Mouse (Mus musculus): ENCODE measurements around the gene Phf20. TPM values are rescaled to one million over a fixed set of nuclear protein-coding genes. Genes with fewer than 3 reads are reported as not detected.
A peak's percentile ranks its signal among the peaks of the same experiment; 100 is the strongest.

Gene Phf20
- polyA plus RNA-seq, 1 experiment from 2014 or later = 63.8 TPM

DNA sequence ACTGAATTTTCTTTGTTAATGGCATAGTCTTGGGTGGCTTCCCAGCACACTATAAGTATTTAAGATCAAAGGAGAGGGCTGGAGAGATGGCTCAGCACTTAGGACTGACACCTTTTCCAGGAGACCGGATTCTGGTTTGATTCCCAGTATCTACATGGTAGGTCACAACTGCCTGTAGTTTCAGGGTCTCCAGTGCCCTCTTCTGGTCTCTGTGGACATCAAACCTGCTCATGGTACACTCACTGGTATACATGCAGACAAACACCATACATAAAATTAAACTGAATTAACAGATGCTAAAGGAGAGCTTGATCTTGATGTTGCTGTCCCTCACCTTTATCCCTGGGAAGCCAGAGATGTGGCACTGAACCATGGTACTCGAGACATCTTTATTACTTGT, 64.7 kb downstream of the Phf20 start:
- no peak overlapping the region for H3K4me2 ChIP-seq (ENCODE audit: low read length)
- H3K4me3 ChIP-seq (replicated peaks; ENCODE audit: low read depth, low read length) = no peak overlapping the region
- H3K4me1 ChIP-seq (replicated peaks; ENCODE audit: insufficient read depth, low read length) = peaks cover 10% of the 10 kb centered on the region
- H3K27ac ChIP-seq = no peak overlapping the region
- DNase-seq (ENCODE audit: low spot score) = no peak
- 89% methylated on average over 2 of the region's 2 CpGs for WGBS
- ATAC-seq (replicated peaks; ENCODE audit: low FRiP score, low read depth) = no peak
- no peaks in the 10 kb centered on the region for H3K27me3 ChIP-seq (ENCODE audit: insufficient read depth, low read length)
- peak; percentile 46 for TF ChIP-seq CTCF (IDR thresholded peaks at IDR 0.05; ENCODE audit: low read depth)
- no peaks in the 10 kb centered on the region for H3K9me3 ChIP-seq (replicated peaks; ENCODE audit: low read length)
- H3K36me3 ChIP-seq (ENCODE audit: insufficient read depth, low read length) = peaks cover 9% of the 10 kb centered on the region; the same call in 1 of the 2 replicates
- no peak overlapping the region for H3K9ac ChIP-seq (ENCODE audit: low read depth, low read length)

DNA sequence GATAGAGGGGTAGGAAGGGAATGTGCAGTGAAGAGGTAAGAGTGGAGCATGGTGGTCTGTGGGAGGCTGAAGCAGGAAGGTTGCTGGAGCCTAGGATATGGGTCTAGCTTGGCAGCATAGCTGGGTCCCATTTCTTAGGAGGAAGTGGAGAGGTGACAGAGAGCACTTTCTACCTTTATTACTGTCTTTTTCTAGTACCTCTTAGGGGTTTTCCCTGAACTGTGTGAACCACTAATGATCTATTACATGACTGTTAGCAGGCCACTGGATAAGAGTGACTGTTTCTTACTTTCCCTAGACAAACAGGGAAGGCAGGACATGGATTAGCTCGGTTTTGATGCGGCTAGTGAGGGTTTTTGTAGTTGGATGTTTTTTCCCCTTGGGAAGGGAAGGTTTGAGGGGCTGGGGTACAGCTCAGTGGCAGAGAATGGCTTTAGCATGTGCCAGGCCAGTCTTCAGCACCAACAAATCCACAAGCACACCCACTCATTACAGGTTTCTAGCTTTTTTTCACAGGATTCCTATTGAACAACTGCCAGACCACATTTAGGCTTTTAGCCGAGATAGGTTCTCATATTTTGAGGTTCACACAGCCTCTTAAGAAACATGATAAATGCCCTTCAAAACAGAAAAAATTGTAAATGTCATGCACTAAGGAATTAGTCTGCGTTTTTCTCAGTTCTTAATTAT, 67.1 kb downstream of the Phf20 start:
- 88% methylated on average over 4 of the region's 4 CpGs for WGBS
- DNase-seq (ENCODE audit: low spot score) (no peak), ATAC-seq (replicated peaks; ENCODE audit: low FRiP score, low read depth) (no peak)
- Histone ChIP-seq H3K36me3 (ENCODE audit: insufficient read depth, low read length) (peaks cover 14% of the 10 kb centered on the region; the same call in 1 of the 2 replicates), H3K9ac (ENCODE audit: low read depth, low read length) (no peak overlapping the region), H3K4me1 (replicated peaks; ENCODE audit: insufficient read depth, low read length) (no peaks in the 10 kb centered on the region; the same call in 1 of the 2 replicates), H3K27ac (no peak overlapping the region), H3K27me3 (ENCODE audit: insufficient read depth, low read length) (no peaks in the 10 kb centered on the region), H3K4me2 (ENCODE audit: low read length) (no peak overlapping the region), H3K4me3 (replicated peaks; ENCODE audit: low read depth, low read length) (no peak overlapping the region), H3K9me3 (replicated peaks; ENCODE audit: low read length) (no peaks in the 10 kb centered on the region)
- no peak for TF ChIP-seq CTCF (IDR thresholded peaks at IDR 0.05; ENCODE audit: low read depth)

DNA sequence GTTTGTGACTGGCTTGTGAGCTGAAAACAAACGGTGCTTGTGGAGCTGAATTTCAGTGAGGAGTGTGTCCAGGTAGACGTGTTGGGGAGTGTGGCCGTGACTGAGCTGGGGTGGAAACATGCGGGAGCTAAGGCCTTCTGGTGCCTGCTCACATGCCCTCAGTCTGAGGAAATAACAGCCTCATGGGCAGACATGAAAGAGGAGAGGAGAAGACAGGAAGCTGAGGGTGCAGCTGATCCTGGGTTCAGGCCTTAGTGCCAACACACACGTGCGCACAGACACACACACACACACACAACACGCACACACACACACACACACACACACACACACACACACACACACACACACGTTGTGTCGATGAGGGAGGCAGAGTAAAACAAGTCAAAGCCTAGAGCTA, 71.4 kb downstream of the Phf20 start:
- H3K9ac ChIP-seq (ENCODE audit: low read depth, low read length) = no peak overlapping the region
- ATAC-seq (replicated peaks; ENCODE audit: low FRiP score, low read depth) (no peak), DNase-seq (ENCODE audit: low spot score) (no peak)
- no peaks in the 10 kb centered on the region for H3K27me3 ChIP-seq (ENCODE audit: insufficient read depth, low read length)
- no peak overlapping the region for H3K4me3 ChIP-seq (replicated peaks; ENCODE audit: low read depth, low read length)
- WGBS = 94% methylated on average over 9 of the region's 9 CpGs
- no peaks in the 10 kb centered on the region for H3K4me1 ChIP-seq (replicated peaks; ENCODE audit: insufficient read depth, low read length)
- H3K36me3 ChIP-seq (ENCODE audit: insufficient read depth, low read length) = peaks cover 9% of the 10 kb centered on the region; the same call in 1 of the 2 replicates
- H3K9me3 ChIP-seq (replicated peaks; ENCODE audit: low read length) = no peaks in the 10 kb centered on the region
- H3K27ac ChIP-seq = no peak overlapping the region
- no peak for TF ChIP-seq CTCF (IDR thresholded peaks at IDR 0.05; ENCODE audit: low read depth)
- no peak overlapping the region for H3K4me2 ChIP-seq (ENCODE audit: low read length)

DNA sequence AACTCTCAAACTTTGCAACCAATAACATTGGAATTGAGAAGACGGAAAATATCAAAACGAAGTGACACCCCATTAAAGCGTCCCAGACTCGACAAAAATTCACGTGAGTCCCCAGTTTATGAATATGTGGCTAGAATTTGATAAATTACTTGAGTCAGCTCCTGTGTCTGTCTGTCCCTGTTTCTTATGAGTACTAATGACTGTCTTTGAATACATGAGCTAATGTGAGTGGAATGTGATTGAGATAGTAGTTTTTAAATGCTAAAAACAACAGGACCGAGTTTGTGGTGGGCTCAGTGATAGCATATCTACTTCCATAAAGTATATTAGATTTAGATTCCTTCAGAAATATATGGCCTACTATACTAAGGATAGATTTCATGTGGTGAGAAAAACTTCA, 76.3 kb downstream of the Phf20 start:
- no peak overlapping the region for H3K4me2 ChIP-seq (ENCODE audit: low read length)
- 93% methylated on average over 6 of the region's 6 CpGs for WGBS
- ATAC-seq (replicated peaks; ENCODE audit: low FRiP score, low read depth) (no peak), DNase-seq (ENCODE audit: low spot score) (no peak)
- no peaks in the 10 kb centered on the region for H3K9me3 ChIP-seq (replicated peaks; ENCODE audit: low read length)
- TF ChIP-seq CTCF (IDR thresholded peaks at IDR 0.05; ENCODE audit: low read depth) = no peak
- H3K27ac ChIP-seq = no peak overlapping the region
- no peaks in the 10 kb centered on the region for H3K27me3 ChIP-seq (ENCODE audit: insufficient read depth, low read length)
- H3K9ac ChIP-seq (ENCODE audit: low read depth, low read length) = no peak overlapping the region
- no peaks in the 10 kb centered on the region for H3K4me1 ChIP-seq (replicated peaks; ENCODE audit: insufficient read depth, low read length)
- no peak overlapping the region for H3K4me3 ChIP-seq (replicated peaks; ENCODE audit: low read depth, low read length)
- H3K36me3 ChIP-seq (ENCODE audit: insufficient read depth, low read length) = peaks cover 21% of the 10 kb centered on the region

DNA sequence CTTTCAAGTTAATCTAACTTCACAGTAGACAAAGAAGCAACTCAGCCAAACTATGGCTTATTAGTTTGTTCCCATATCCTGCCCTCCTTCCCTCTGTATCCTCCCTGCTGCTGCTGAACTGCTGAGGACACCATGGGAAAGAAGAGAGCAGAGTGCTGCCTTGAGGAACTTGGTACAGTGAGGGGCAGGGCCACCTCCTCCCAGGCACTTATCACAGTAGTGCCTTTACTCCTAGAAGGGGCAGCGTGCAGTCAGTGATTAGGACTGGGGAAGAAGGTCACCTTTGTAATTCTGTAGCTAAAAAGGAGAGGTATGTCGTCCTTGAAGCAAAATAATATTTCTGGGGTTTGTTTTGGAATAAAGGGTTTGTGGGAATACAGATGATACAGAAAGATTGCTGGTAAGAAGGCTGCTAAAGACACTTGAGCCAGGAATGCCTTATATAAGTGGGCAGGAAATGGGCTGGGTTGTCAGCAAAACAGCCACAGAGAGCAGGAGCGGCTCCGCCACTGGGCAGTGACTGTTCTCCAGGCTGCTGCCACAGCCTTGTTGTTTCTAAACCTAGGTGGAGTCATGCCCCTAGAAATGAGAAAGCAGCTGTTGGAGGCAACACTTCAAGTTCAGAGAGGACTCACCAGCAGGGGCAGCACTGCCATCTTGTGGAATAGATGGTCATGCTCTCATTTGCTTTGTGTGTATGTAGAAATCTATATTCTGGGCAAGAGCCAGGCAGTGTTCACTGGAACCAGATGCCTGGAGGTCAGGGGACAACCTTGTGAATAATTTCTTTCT, 82.2 kb downstream of the Phf20 start:
- Histone ChIP-seq H3K36me3 (ENCODE audit: insufficient read depth, low read length) (peaks cover 17% of the 10 kb centered on the region; the same call in 1 of the 2 replicates), H3K9ac (ENCODE audit: low read depth, low read length) (no peak overlapping the region), H3K4me3 (replicated peaks; ENCODE audit: low read depth, low read length) (no peak overlapping the region), H3K4me1 (replicated peaks; ENCODE audit: insufficient read depth, low read length) (no peaks in the 10 kb centered on the region), H3K9me3 (replicated peaks; ENCODE audit: low read length) (no peaks in the 10 kb centered on the region), H3K27me3 (ENCODE audit: insufficient read depth, low read length) (no peaks in the 10 kb centered on the region), H3K27ac (peak overlapping the region; percentile 73), H3K4me2 (ENCODE audit: low read length) (no peak overlapping the region)
- DNase-seq (ENCODE audit: low spot score) (peak; percentile 93), ATAC-seq (replicated peaks; ENCODE audit: low FRiP score, low read depth) (peak; percentile 77)
- WGBS = 49% methylated on average over 4 of the region's 4 CpGs
- peak; percentile 96 for TF ChIP-seq CTCF (IDR thresholded peaks at IDR 0.05; ENCODE audit: low read depth)

DNA sequence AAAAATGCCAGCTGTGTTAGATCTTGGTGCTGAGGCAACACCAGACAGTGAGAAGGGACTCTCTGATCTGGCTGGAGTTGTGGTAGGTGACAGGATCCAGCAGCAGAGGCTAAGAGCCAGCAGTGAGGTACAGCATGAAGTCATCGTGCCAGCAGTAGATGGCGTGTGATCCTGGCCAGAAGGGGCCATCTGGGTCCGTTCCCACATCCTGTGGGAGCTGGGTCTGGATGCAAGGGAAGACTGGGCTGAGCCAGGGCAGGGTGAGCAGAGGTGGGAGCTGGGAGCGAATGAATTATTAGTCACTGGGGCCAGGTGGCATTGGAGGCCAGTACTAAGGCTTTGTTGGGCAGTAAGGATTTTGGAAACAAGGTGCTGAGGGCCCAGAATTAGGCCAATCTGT, 85.0 kb downstream of the Phf20 start:
- Histone ChIP-seq H3K27ac (no peak overlapping the region), H3K4me1 (replicated peaks; ENCODE audit: insufficient read depth, low read length) (no peaks in the 10 kb centered on the region), H3K27me3 (ENCODE audit: insufficient read depth, low read length) (no peaks in the 10 kb centered on the region), H3K9ac (ENCODE audit: low read depth, low read length) (no peak overlapping the region), H3K4me3 (replicated peaks; ENCODE audit: low read depth, low read length) (no peak overlapping the region), H3K36me3 (ENCODE audit: insufficient read depth, low read length) (peaks cover 17% of the 10 kb centered on the region; the same call in 1 of the 2 replicates), H3K4me2 (ENCODE audit: low read length) (no peak overlapping the region), H3K9me3 (replicated peaks; ENCODE audit: low read length) (no peaks in the 10 kb centered on the region)
- ATAC-seq (replicated peaks; ENCODE audit: low FRiP score, low read depth) (no peak), DNase-seq (ENCODE audit: low spot score) (no peak)
- 67% methylated on average over 4 of the region's 4 CpGs for WGBS
- TF ChIP-seq CTCF (IDR thresholded peaks at IDR 0.05; ENCODE audit: low read depth) = no peak

Measured in kidney, postnatal 0 days (tissue).